Mouse (Mus musculus) embryonic facial prominence, embryonic 11.5 days (tissue): ENCODE results near the gene Capn13. TPM values are rescaled to one million over a fixed set of nuclear protein-coding genes. Genes with fewer than 3 reads are reported as not detected.
"Not testable (repeated sequence)": the region's sequence is repeated elsewhere in the genome, so short reads cannot be mapped to it uniquely, and the experiment has no call there.

Experiments used
- ATAC-seq: fragments of 200-750 bp; cut with Nextera tagmentation; replicated peaks from 2 replicates; pipeline ENCODE4 v1.8.0; 2017; ENCODE audit warnings: low read depth; ENCODE audit not compliant: insufficient number of reproducible peaks, low FRiP score, low TSS enrichment
- DNase-seq: peaks from one replicate; pipeline ENCODE4 v3.0.0-alpha.2; 2015; ENCODE audit warnings: low spot score
- H3K27ac ChIP-seq: fragments of 300-500 bp; sonication (generic); replicated peaks from 2 replicates; pipeline ENCODE4 v1.5.1; 2014; ENCODE audit warnings: mild to moderate bottlenecking, low read depth, low read length, control low read depth
- H3K27me3 ChIP-seq: fragments of 300-500 bp; sonication (generic); 2 replicates; pipeline ENCODE4 v1.6.1; 2014; ENCODE audit warnings: mild to moderate bottlenecking, low read length, moderate library complexity, mixed read lengths; ENCODE audit not compliant: control insufficient read depth, insufficient read depth
- H3K36me3 ChIP-seq: fragments of 300-500 bp; sonication (generic); replicated peaks from 2 replicates; pipeline ENCODE4 v1.6.1; 2014; ENCODE audit warnings: low read depth, mild to moderate bottlenecking, low read length, moderate library complexity, mixed read lengths; ENCODE audit not compliant: control insufficient read depth, insufficient read depth
- H3K4me1 ChIP-seq: fragments of 300-500 bp; sonication (generic); 2 replicates; pipeline ENCODE4 v1.6.1; 2014; ENCODE audit warnings: low read length, mixed read lengths; ENCODE audit not compliant: control insufficient read depth, insufficient read depth
- H3K4me2 ChIP-seq: fragments of 300-500 bp; sonication (generic); 2 replicates; pipeline ENCODE4 v1.6.1; 2014; ENCODE audit warnings: low read depth, mild to moderate bottlenecking, control low read depth, low read length, moderate library complexity
- H3K4me3 ChIP-seq: fragments of 300-500 bp; sonication (generic); 2 replicates; pipeline ENCODE4 v1.5.1; 2014; ENCODE audit warnings: low read depth, low read length, control low read depth
- H3K9ac ChIP-seq: fragments of 300-500 bp; sonication (generic); replicated peaks from 2 replicates; pipeline ENCODE4 v1.6.1; 2014; ENCODE audit warnings: mild to moderate bottlenecking, control low read depth, low read length
- H3K9me3 ChIP-seq: fragments of 300-500 bp; sonication (generic); replicated peaks from 2 replicates; pipeline ENCODE4 v1.6.1; 2016; ENCODE audit warnings: mild to moderate bottlenecking, low read length, inconsistent platforms, mixed read lengths; ENCODE audit not compliant: control insufficient read depth
- WGBS: fragments of 180-500 bp; shearing (Covaris S2); extraction: QIAGEN DNeasy Blood & Tissue Kit; methylation state at CpG from one replicate; pipeline ENCODE4 v1.1.7; 2014; 5-methylcytosine and 5-hydroxymethylcytosine counted together
- polyA plus RNA-seq: library from polyadenylated mRNA; unstranded; fragments of >200 nt; fragmentation: Nextera tagmentation; extraction: Ambion mirVana; gene quantifications from 2 replicates; pipeline ENCODE4 v1.2.1, GENCODE M21; 2014

Gene Capn13
- polyA plus RNA-seq, 1 experiment from 2014 or later: not detected

DNA sequence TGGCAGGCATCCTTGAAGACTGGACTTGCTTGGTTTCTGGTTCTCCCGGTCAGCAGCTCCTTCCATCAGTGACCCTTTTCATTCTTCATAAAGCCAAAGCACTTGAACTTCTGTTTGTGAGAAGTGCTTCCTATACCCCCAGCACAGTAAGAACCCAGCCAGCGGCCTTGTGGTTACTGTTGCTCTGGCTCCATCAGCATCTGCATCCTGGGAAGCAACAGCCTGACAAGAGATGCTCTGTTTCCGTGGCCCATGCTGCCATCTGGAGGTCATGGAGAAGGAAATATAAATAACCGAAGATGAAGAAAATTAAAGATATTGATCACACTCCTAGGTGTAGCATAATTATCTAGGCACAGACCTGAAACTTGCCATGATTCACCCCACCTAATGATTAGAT, 103.8 kb downstream of the Capn13 start:
- peak; percentile 66 for DNase-seq
- H3K27me3 ChIP-seq: peaks cover 2% of the 10 kb centered on the region; the same call in 1 of the 2 replicates
- no peak overlapping the region for H3K4me3 ChIP-seq
- H3K27ac ChIP-seq: no peak overlapping the region
- no peaks in the 10 kb centered on the region for H3K9me3 ChIP-seq
- no peak overlapping the region for H3K9ac ChIP-seq
- 46% methylated on average over 4 of the region's 4 CpGs for WGBS
- H3K36me3 ChIP-seq: no peaks in the 10 kb centered on the region
- no peak for ATAC-seq
- H3K4me1 ChIP-seq: no peaks in the 10 kb centered on the region
- no peak overlapping the region for H3K4me2 ChIP-seq

DNA sequence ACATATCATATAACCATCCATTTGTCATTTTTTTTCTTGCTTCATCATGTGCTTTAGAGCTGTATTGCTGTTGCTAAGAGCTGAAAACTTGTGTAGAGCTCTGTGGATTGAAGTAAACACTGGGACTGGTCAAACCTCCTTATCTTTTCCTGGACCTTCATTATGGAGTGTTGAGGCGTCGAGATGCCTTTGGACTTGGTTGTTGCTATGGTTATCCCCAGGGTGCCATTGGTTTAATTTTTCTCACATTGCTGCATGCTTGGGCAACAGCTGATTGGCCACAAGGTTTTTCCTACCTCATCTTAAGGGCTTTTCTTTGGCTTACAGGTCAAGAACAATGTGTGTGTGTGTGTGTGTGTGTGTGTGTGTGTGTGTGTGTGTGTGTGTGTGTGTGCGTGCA, 107.4 kb downstream of the Capn13 start:
- no peak overlapping the region for H3K27ac ChIP-seq
- H3K4me1 ChIP-seq: no peaks in the 10 kb centered on the region
- ATAC-seq: no peak
- H3K4me2 ChIP-seq: no peak overlapping the region
- no peak for DNase-seq
- no peak overlapping the region for H3K4me3 ChIP-seq
- 73% methylated on average over 3 of the region's 3 CpGs for WGBS
- H3K9me3 ChIP-seq: no peaks in the 10 kb centered on the region
- no peaks in the 10 kb centered on the region for H3K27me3 ChIP-seq
- H3K36me3 ChIP-seq: no peaks in the 10 kb centered on the region
- no peak overlapping the region for H3K9ac ChIP-seq

DNA sequence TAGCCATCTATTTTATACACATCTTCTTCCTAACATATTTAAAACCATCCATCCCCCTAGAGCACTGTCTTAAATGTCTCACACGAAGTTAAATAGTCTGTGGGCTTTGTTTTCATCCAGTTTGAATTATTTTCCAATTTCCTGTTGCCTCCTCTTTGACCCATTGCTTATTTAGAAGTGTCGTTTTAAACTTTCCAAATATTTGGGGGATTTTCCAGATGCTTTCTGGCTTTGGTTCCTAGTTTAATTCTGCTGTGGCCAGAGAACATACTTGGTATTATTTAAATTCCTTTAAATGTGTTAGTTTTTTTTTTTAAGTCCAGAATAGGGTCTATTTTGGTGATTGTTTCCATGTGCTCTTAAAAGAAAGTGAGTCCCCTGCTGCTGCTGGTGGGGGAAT, 116.4 kb downstream of the Capn13 start:
- no peak for DNase-seq
- WGBS: 26% methylated on average over 2 of the region's 2 CpGs
- Histone ChIP-seq H3K27ac (no peak overlapping the region), H3K9ac (no peak overlapping the region), H3K36me3 (no peaks in the 10 kb centered on the region), H3K27me3 (no peaks in the 10 kb centered on the region), H3K4me3 (no peak overlapping the region), H3K4me2 (no peak overlapping the region), H3K4me1 (no peaks in the 10 kb centered on the region), H3K9me3 (no peaks in the 10 kb centered on the region)
- ATAC-seq: no peak

DNA sequence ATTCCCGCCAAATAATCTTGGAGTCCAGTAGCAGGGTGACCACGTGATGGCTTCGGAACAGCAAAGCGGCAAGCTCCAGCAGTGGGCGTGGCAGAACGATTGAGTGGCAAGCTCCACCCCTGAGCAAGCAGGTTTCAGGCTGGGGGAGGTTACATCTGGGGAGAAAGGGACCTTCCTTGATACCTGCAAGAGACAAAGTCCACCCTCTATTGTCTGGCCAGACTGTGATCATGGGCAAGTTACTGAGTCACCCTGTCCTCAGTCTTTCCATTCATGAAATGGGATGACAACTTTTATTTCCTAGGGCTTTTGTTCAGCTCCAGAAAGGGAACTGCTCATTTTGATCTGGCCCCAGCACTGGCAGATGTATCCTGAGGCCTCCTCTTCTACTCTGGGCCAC, 118.0 kb downstream of the Capn13 start:
- not testable (repeated sequence) for H3K4me2 ChIP-seq, H3K9me3 ChIP-seq, H3K9ac ChIP-seq, ATAC-seq, H3K4me3 ChIP-seq, H3K36me3 ChIP-seq, H3K4me1 ChIP-seq, H3K27me3 ChIP-seq, H3K27ac ChIP-seq, DNase-seq
- WGBS: 49% methylated on average over 6 of the region's 6 CpGs

DNA sequence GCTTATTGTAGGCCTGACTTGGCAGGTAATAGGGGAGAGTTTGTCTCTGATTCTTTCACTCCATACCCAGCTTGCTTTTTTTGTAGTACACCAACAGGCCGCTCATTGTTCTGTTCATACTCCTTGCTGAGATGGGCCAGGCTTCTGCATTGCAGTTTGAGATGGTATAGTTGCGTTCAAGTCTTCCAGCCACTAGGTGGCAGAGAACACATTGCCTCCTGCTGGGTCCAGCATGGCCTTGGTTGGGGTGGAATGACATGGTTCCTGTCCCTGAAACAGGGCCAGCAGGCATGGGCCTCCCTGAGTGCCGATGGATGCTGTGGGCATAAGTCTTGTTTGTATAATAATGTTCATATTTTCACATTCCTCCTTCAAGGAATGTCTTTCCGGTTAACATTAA, 122.9 kb downstream of the Capn13 start:
- 93% methylated on average over 4 of the region's 4 CpGs for WGBS
- no peak for DNase-seq
- no peak for ATAC-seq
- H3K9me3 ChIP-seq: no peaks in the 10 kb centered on the region
- no peaks in the 10 kb centered on the region for H3K36me3 ChIP-seq
- no peak overlapping the region for H3K4me2 ChIP-seq
- no peak overlapping the region for H3K27ac ChIP-seq
- no peak overlapping the region for H3K4me3 ChIP-seq
- H3K4me1 ChIP-seq: no peaks in the 10 kb centered on the region
- H3K27me3 ChIP-seq: no peaks in the 10 kb centered on the region
- H3K9ac ChIP-seq: no peak overlapping the region

DNA sequence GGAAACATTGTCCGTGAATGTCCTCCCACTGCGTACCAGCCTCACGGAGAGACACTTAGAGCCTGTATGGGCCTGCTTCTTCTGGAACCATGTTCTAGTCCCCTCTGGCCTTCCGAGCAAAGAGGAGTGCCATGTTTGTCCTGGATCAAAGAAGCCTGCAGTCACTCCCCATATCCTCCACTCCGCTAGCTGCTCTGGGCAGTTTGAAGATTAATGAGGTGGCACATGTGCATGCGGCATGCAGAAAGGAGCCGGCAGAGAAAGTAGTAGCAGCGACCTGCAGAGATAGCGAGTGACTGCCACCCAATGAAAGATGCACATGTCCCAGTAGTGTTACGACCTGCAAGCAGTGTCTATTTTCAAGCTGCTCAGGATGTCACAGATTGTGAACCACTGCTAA, 125.6 kb downstream of the Capn13 start:
- Histone ChIP-seq H3K9me3 (no peaks in the 10 kb centered on the region), H3K9ac (no peak overlapping the region), H3K27ac (no peak overlapping the region), H3K4me1 (no peaks in the 10 kb centered on the region), H3K36me3 (no peaks in the 10 kb centered on the region), H3K4me2 (no peak overlapping the region), H3K4me3 (no peak overlapping the region), H3K27me3 (no peaks in the 10 kb centered on the region)
- ATAC-seq (no peak), DNase-seq (no peak)
- WGBS: 91% methylated on average over 10 of the region's 10 CpGs

DNA sequence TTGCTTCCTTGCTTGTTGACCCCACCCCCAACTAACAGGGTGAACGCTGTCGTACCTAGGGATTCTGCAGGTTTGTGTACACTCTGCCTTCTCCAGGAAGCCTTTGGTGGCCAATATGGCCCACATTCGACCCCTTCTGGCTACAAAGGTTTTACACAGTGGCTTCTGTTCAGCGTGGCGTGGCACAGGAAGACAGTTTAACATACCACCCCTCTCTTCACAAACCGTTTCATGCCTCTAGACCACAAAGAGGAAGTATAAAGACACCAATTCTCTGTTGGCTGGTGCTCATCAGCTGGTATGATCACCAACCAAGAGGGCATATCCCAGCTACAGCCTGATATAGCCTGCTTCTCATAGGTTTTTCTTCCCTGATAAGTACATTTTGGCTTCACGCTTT, 126.9 kb downstream of the Capn13 start:
- H3K4me1 ChIP-seq: no peaks in the 10 kb centered on the region
- H3K9me3 ChIP-seq: no peaks in the 10 kb centered on the region
- no peak for DNase-seq
- no peak overlapping the region for H3K4me3 ChIP-seq
- no peak for ATAC-seq
- H3K36me3 ChIP-seq: no peaks in the 10 kb centered on the region
- H3K4me2 ChIP-seq: no peak overlapping the region
- H3K27ac ChIP-seq: no peak overlapping the region
- H3K27me3 ChIP-seq: no peaks in the 10 kb centered on the region
- H3K9ac ChIP-seq: no peak overlapping the region
- whole genome bisulfite sequencing: 72% methylated on average over 7 of the region's 7 CpGs

DNA sequence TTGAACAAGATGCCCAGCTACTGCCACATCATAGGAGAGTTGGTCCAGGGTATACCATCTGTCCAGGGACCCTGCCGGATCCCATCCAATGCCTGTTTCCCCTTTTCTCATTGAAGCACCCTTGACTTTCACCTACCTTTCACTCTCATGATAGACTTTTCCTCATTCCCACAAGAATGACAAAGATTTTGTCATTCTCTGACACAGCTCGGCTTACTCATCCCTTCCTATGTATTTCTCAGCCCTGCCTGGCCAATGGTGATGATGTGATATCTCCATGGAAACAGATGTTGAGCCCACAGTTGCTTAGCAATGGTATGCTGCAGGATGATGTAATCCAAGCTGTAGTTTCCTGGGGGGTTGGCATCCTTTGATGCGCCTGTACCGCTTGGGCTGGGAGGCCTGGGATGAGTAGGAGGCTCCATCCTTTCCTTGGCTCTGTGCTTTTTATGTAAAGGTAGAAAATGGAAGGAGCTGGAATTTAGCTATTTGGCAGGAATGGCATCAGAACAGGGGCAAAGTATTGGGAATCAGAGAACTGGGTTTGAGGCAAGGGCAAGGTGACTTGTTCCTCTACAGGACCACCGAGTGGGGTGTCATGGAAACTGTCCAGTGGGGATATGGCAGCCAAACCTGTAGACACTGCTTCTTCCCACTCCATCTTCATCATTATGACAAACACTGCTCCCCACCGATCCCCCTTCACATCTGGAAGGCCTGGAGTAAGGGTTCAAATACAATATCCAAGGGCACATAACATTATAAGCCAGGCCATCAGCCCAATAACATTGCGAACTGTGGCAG, 128.7 kb downstream of the Capn13 start:
- DNase-seq (no peak), ATAC-seq (no peak)
- 92% methylated on average over 7 of the region's 7 CpGs for WGBS
- Histone ChIP-seq H3K4me3 (no peak overlapping the region), H3K9me3 (no peaks in the 10 kb centered on the region), H3K36me3 (no peaks in the 10 kb centered on the region), H3K4me1 (no peaks in the 10 kb centered on the region), H3K27ac (no peak overlapping the region), H3K4me2 (no peak overlapping the region), H3K27me3 (no peaks in the 10 kb centered on the region), H3K9ac (no peak overlapping the region)
